Mouse (Mus musculus) midbrain, postnatal 0 days (tissue): Measurements from ENCODE around the gene Gorab. TPM values are rescaled to one million over a fixed set of nuclear protein-coding genes. Genes with fewer than 3 reads are reported as not detected.
A peak's percentile ranks its signal among the peaks of the same experiment; 100 is the strongest.

Experiments used
- ATAC-seq: fragments of 200-750 bp; cut with Nextera tagmentation; 2 replicates; pipeline ENCODE4 v1.8.0; 2017; ENCODE audit warnings: moderate number of reproducible peaks, mild to moderate bottlenecking, moderate TSS enrichment, moderate library complexity; ENCODE audit not compliant: low FRiP score
- DNase-seq: peaks from one replicate; pipeline ENCODE4 v3.0.0-alpha.2; 2015; ENCODE audit warnings: low spot score
- H3K27ac ChIP-seq: fragments of 300-500 bp; sonication (generic); 2 replicates; pipeline ENCODE4 v1.5.1; 2014; ENCODE audit warnings: low read depth, mild to moderate bottlenecking, low read length, mixed read lengths
- H3K27me3 ChIP-seq: fragments of 300-500 bp; sonication (generic); 2 replicates; pipeline ENCODE4 v1.6.1; 2014; ENCODE audit warnings: low read length, control low read depth, mixed read lengths; ENCODE audit not compliant: insufficient read depth
- H3K36me3 ChIP-seq: fragments of 300-500 bp; sonication (generic); 2 replicates; pipeline ENCODE4 v1.6.1; 2014; ENCODE audit warnings: low read length, control low read depth, mixed read lengths; ENCODE audit not compliant: insufficient read depth
- H3K4me1 ChIP-seq: fragments of 300-500 bp; sonication (generic); 2 replicates; pipeline ENCODE4 v1.6.1; 2014; ENCODE audit warnings: mild to moderate bottlenecking, control low read depth, antibody characterized with exemption, low read length, mixed read lengths; ENCODE audit not compliant: insufficient read depth
- H3K4me2 ChIP-seq: fragments of 300-500 bp; sonication (generic); 2 replicates; pipeline ENCODE4 v1.6.1; 2014; ENCODE audit warnings: low read depth, mild to moderate bottlenecking, low read length, mixed read lengths; ENCODE audit not compliant: poor library complexity, severe bottlenecking
- H3K4me3 ChIP-seq: fragments of 300-500 bp; sonication (generic); 2 replicates; pipeline ENCODE4 v1.5.1; 2014; ENCODE audit warnings: low read depth, mild to moderate bottlenecking, low read length, moderate library complexity
- H3K9ac ChIP-seq: fragments of 300-500 bp; sonication (generic); replicated peaks from 2 replicates; pipeline ENCODE4 v1.6.1; 2014; ENCODE audit warnings: mild to moderate bottlenecking, low read length, moderate library complexity, mixed read lengths; ENCODE audit not compliant: poor library complexity, severe bottlenecking
- H3K9me3 ChIP-seq: fragments of 300-500 bp; sonication (generic); 2 replicates; pipeline ENCODE4 v1.6.1; 2016; ENCODE audit warnings: low read length, control low read depth
- CTCF ChIP-seq: IDR thresholded peaks from 2 replicates; pipeline ENCODE4 v1.5.1; 2016; ENCODE audit warnings: antibody characterized with exemption, mild to moderate bottlenecking
- WGBS: fragments of 180-500 bp; shearing (Covaris S2); extraction: QIAGEN DNeasy Blood & Tissue Kit; methylation state at CpG from one replicate; pipeline ENCODE4 v1.1.7; 2014; 5-methylcytosine and 5-hydroxymethylcytosine counted together
- polyA plus RNA-seq: library from polyadenylated mRNA; unstranded; fragments of >200 nt; fragmentation: Nextera tagmentation; extraction: Ambion mirVana; gene quantifications from 2 replicates; pipeline ENCODE4 v1.2.1, GENCODE M21; 2015
- total RNA-seq: library from RNA; depleted of rRNA; stranded (reverse); fragments of >200 nt; gene quantifications from 2 replicates; pipeline ENCODE4 v1.2.3, GENCODE M21; 2014

Gorab gene
- total and polyA plus RNA-seq, 2 experiments from 2014 or later: 12.7 to 17.0 TPM

GRCm38 (mm10) chr1:163380591-163380990, 22.9 kb downstream of the Gorab start:
- Histone ChIP-seq H3K4me1 (no peaks in the 10 kb centered on the region), H3K27me3 (no peaks in the 10 kb centered on the region), H3K9me3 (no peaks in the 10 kb centered on the region), H3K27ac (no peak overlapping the region), H3K9ac (no peak overlapping the region), H3K4me3 (no peak overlapping the region), H3K36me3 (peaks cover 4% of the 10 kb centered on the region; the same call in 1 of the 2 replicates), H3K4me2 (no peak overlapping the region)
- 61% methylated on average over 1 of the region's 1 CpGs for WGBS
- ATAC-seq: no peak
- no peak for DNase-seq
- no peak for TF ChIP-seq CTCF

- no peaks in the 10 kb centered on the region for H3K9me3 ChIP-seq
- no peak for ATAC-seq
- peak; percentile 9 for DNase-seq
- H3K4me3 ChIP-seq: no peak overlapping the region
- H3K36me3 ChIP-seq: no peaks in the 10 kb centered on the region; the same call in 1 of the 2 replicates
- H3K4me1 ChIP-seq: no peaks in the 10 kb centered on the region
- no peaks in the 10 kb centered on the region for H3K27me3 ChIP-seq
- no peak overlapping the region for H3K9ac ChIP-seq
- no peak for TF ChIP-seq CTCF
- no peak overlapping the region for H3K27ac ChIP-seq
- H3K4me2 ChIP-seq: no peak overlapping the region
- WGBS: 24% methylated on average over 4 of the region's 4 CpGs
These were observed 23.4 kb downstream of the Gorab start for GRCm38 (mm10) chr1:163380072-163380471.

- TF ChIP-seq CTCF: no peak
- 35% methylated on average over 6 of the region's 6 CpGs for WGBS
- H3K4me2 ChIP-seq: no peak overlapping the region
- no peak overlapping the region for H3K4me3 ChIP-seq
- H3K4me1 ChIP-seq: no peaks in the 10 kb centered on the region
- ATAC-seq (no peak), DNase-seq (no peak)
- no peaks in the 10 kb centered on the region for H3K9me3 ChIP-seq
- H3K9ac ChIP-seq: no peak overlapping the region
- no peaks in the 10 kb centered on the region for H3K27me3 ChIP-seq
- H3K36me3 ChIP-seq: no peaks in the 10 kb centered on the region
- no peak overlapping the region for H3K27ac ChIP-seq
These were observed 25.5 kb downstream of the Gorab start for GRCm38 (mm10) chr1:163377924-163378323.

- H3K4me2 ChIP-seq: no peak overlapping the region
- no peaks in the 10 kb centered on the region for H3K27me3 ChIP-seq
- H3K27ac ChIP-seq: no peak overlapping the region
- TF ChIP-seq CTCF: no peak
- no peak for DNase-seq
- H3K36me3 ChIP-seq: no peaks in the 10 kb centered on the region
- no peak for ATAC-seq
- WGBS: 85% methylated on average over 6 of the region's 6 CpGs
- no peaks in the 10 kb centered on the region for H3K4me1 ChIP-seq
- H3K9ac ChIP-seq: no peak overlapping the region
- H3K9me3 ChIP-seq: no peaks in the 10 kb centered on the region
- H3K4me3 ChIP-seq: no peak overlapping the region
These were observed 26.5 kb downstream of the Gorab start for GRCm38 (mm10) chr1:163376818-163377581.

GRCm38 (mm10) chr1:163374455-163374854, 29.0 kb downstream of the Gorab start:
- TF ChIP-seq CTCF: no peak
- 83% methylated on average over 5 of the region's 5 CpGs for WGBS
- Histone ChIP-seq H3K4me2 (no peak overlapping the region), H3K4me1 (no peaks in the 10 kb centered on the region), H3K9ac (no peak overlapping the region), H3K36me3 (no peaks in the 10 kb centered on the region), H3K27ac (no peak overlapping the region), H3K27me3 (no peaks in the 10 kb centered on the region), H3K9me3 (no peaks in the 10 kb centered on the region), H3K4me3 (no peak overlapping the region)
- DNase-seq: no peak
- ATAC-seq: no peak

- TF ChIP-seq CTCF: no peak
- DNase-seq: no peak
- Histone ChIP-seq H3K27me3 (no peaks in the 10 kb centered on the region), H3K4me3 (no peak overlapping the region), H3K4me2 (no peak overlapping the region), H3K4me1 (no peaks in the 10 kb centered on the region), H3K27ac (no peak overlapping the region), H3K36me3 (no peaks in the 10 kb centered on the region), H3K9me3 (no peaks in the 10 kb centered on the region), H3K9ac (no peak overlapping the region)
- no peak for ATAC-seq
- WGBS: 78% methylated on average over 8 of the region's 8 CpGs
These were observed 41.3 kb downstream of the Gorab start for GRCm38 (mm10) chr1:163362202-163362601.
